Mouse (Mus musculus): Measurements from ENCODE around the gene Agmat. TPM values are rescaled to one million over a fixed set of nuclear protein-coding genes. Genes with fewer than 3 reads are reported as not detected.

The Agmat gene
- 0.20 TPM in 1 of 2 replicates, not detected in the other for polyA plus RNA-seq (2014; fragmentation: Nextera tagmentation; extraction: Ambion mirVana)

DNA sequence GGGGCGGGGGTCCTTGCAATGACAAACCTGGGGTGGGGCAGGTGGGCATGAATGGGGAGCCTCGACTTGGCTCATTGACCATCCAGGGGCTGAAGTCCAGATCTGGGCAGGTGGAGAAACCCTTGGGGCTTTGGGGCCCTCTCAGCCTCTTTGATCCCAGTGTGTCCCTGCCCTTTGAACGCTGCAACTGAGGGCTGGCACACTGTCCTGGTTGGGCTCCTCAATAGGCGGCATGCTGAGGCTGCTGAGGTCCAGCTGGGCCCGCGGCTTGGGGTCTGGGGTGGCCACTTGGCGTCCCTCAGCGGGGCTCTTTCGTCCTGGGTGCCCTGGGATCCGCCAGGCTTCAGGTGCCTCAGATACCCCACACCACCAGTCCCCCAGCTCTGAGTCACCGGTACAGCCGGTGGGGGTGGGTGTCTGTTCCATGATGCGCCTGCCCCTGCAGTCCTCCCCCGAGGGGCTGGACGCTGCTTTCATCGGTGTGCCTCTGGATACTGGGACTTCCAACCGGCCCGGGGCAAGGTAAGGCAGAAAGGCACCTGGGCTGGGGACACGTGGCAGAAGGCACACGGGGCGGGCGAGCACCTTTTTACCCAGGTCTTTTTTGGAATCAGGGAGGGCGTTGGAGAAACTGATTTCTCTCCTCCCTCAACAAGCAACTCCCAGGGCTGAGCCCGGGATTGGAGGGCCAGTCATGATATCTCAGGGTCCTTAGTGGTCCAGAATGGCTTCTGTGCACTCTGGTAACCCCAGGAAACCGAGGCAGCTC is at the start of gene Agmat:
Agmat (plus strand) TSS at position 95 of the 769 bp plus-strand sequence.
- no peak for DNase-seq (ENCODE audit: low spot score)
- no peaks in the 10 kb centered on the region for H3K9me3 ChIP-seq (replicated peaks; ENCODE audit: control insufficient read depth, low read length)
- H3K4me1 ChIP-seq (ENCODE audit: control insufficient read depth, insufficient read depth, low read length) = no peaks in the 10 kb centered on the region
- WGBS = 24% methylated on average over 25 of the region's 25 CpGs
- H3K4me2 ChIP-seq (ENCODE audit: low read depth, low read length) = no peak within 1 kb of the TSS
- no peaks in the 10 kb centered on the region for H3K36me3 ChIP-seq (replicated peaks; ENCODE audit: control insufficient read depth, insufficient read depth, low read depth, low read length)
- ATAC-seq (replicated peaks; ENCODE audit: insufficient number of reproducible peaks, low FRiP score, low TSS enrichment, low read depth) = no peak
- no peak within 1 kb of the TSS for H3K27ac ChIP-seq (replicated peaks; ENCODE audit: low read depth, low read length)
- no peak within 1 kb of the TSS for H3K4me3 ChIP-seq (ENCODE audit: low read depth, low read length)
- H3K27me3 ChIP-seq (ENCODE audit: control insufficient read depth, insufficient read depth, low read length) = no peaks in the 10 kb centered on the region
- H3K9ac ChIP-seq (replicated peaks; ENCODE audit: low read length) = no peak within 1 kb of the TSS

DNA sequence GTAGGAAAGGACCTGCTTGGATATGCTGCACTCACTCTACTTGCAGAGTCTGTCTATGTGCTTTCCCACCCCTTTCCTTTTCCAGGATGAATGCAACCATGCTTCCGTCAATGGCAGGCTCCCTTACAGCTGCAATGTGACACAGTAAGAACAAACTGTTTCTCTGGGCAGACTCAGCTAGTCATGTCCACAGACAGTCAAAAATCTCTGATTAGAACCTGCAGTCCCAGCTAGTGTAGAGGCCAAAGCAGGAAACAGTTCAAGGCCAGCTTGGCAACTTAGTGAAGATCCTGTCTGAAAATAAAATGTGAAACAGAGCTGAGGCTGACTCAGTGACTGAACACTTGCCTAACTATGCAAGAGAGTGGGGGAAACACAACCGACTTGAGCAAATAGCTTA is 41.8 kb upstream of the Agmat start:
- H3K27ac ChIP-seq (replicated peaks; ENCODE audit: low read depth, low read length) = no peak overlapping the region
- H3K4me3 ChIP-seq (ENCODE audit: low read depth, low read length) = no peak overlapping the region
- no peak for ATAC-seq (replicated peaks; ENCODE audit: insufficient number of reproducible peaks, low FRiP score, low TSS enrichment, low read depth)
- H3K36me3 ChIP-seq (replicated peaks; ENCODE audit: control insufficient read depth, insufficient read depth, low read depth, low read length) = peaks cover 2% of the 10 kb centered on the region; the same call in 1 of the 2 replicates
- H3K27me3 ChIP-seq (ENCODE audit: control insufficient read depth, insufficient read depth, low read length) = no peaks in the 10 kb centered on the region
- no peak overlapping the region for H3K9ac ChIP-seq (replicated peaks; ENCODE audit: low read length)
- no peak overlapping the region for H3K4me2 ChIP-seq (ENCODE audit: low read depth, low read length)
- WGBS = 86% methylated on average over 2 of the region's 2 CpGs
- no peaks in the 10 kb centered on the region for H3K4me1 ChIP-seq (ENCODE audit: control insufficient read depth, insufficient read depth, low read length)
- H3K9me3 ChIP-seq (replicated peaks; ENCODE audit: control insufficient read depth, low read length) = no peaks in the 10 kb centered on the region
- DNase-seq (ENCODE audit: low spot score) = no peak

DNA sequence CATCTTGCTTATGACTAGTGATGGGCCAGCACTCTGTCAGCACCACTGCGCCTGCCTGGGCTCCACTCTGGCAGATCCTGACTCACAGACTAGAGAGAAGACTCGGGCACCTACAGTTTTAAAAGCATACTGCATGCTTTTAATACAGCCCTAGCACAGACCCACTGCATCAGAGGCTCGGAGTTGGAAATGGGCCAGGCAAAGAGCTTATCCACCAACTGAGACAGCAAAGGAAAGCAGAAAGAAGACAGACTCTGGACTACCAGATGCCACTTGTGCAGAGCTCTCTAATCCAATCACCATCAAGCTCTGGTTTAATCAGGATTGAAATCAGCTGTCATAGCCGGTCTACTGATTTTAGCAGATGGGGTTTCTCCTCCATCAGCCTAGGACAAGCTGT is 41.1 kb upstream of the Agmat start:
- DNase-seq (ENCODE audit: low spot score) (no peak), ATAC-seq (replicated peaks; ENCODE audit: insufficient number of reproducible peaks, low FRiP score, low TSS enrichment, low read depth) (no peak)
- H3K4me1 ChIP-seq (ENCODE audit: control insufficient read depth, insufficient read depth, low read length) = no peaks in the 10 kb centered on the region
- H3K36me3 ChIP-seq (replicated peaks; ENCODE audit: control insufficient read depth, insufficient read depth, low read depth, low read length) = peaks cover 2% of the 10 kb centered on the region; the same call in 1 of the 2 replicates
- no peaks in the 10 kb centered on the region for H3K27me3 ChIP-seq (ENCODE audit: control insufficient read depth, insufficient read depth, low read length)
- H3K9me3 ChIP-seq (replicated peaks; ENCODE audit: control insufficient read depth, low read length) = no peaks in the 10 kb centered on the region
- WGBS = 85% methylated on average over 4 of the region's 4 CpGs
- no peak overlapping the region for H3K27ac ChIP-seq (replicated peaks; ENCODE audit: low read depth, low read length)
- H3K4me2 ChIP-seq (ENCODE audit: low read depth, low read length) = no peak overlapping the region
- H3K9ac ChIP-seq (replicated peaks; ENCODE audit: low read length) = no peak overlapping the region
- no peak overlapping the region for H3K4me3 ChIP-seq (ENCODE audit: low read depth, low read length)

DNA sequence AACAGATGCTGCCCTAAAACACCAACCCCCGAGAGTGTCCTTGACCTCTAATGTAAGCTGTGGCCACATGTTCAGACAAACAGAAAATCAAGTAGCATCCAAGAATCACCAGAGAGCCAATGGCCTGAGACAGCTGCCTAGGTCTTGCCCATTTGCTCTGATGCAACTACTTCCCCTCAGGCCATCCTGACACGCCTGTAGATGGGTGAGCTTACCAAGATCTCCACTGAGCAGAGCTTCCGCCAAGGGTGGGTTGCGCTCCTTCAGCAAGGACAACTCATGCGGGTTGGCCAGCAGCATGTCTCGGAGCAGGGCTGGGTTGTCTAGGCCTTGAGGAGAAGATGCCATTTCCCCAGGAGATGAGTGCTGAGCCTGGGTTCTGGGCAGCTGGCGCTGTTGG is 38.5 kb upstream of the Agmat start:
- Histone ChIP-seq H3K27me3 (ENCODE audit: control insufficient read depth, insufficient read depth, low read length) (no peaks in the 10 kb centered on the region), H3K4me1 (ENCODE audit: control insufficient read depth, insufficient read depth, low read length) (no peaks in the 10 kb centered on the region), H3K9ac (replicated peaks; ENCODE audit: low read length) (no peak overlapping the region), H3K36me3 (replicated peaks; ENCODE audit: control insufficient read depth, insufficient read depth, low read depth, low read length) (peaks cover 9% of the 10 kb centered on the region; the same call in 1 of the 2 replicates), H3K9me3 (replicated peaks; ENCODE audit: control insufficient read depth, low read length) (no peaks in the 10 kb centered on the region), H3K4me3 (ENCODE audit: low read depth, low read length) (no peak overlapping the region), H3K27ac (replicated peaks; ENCODE audit: low read depth, low read length) (no peak overlapping the region), H3K4me2 (ENCODE audit: low read depth, low read length) (no peak overlapping the region)
- ATAC-seq (replicated peaks; ENCODE audit: insufficient number of reproducible peaks, low FRiP score, low TSS enrichment, low read depth) = no peak
- 88% methylated on average over 7 of the region's 7 CpGs for WGBS
- no peak for DNase-seq (ENCODE audit: low spot score)

DNA sequence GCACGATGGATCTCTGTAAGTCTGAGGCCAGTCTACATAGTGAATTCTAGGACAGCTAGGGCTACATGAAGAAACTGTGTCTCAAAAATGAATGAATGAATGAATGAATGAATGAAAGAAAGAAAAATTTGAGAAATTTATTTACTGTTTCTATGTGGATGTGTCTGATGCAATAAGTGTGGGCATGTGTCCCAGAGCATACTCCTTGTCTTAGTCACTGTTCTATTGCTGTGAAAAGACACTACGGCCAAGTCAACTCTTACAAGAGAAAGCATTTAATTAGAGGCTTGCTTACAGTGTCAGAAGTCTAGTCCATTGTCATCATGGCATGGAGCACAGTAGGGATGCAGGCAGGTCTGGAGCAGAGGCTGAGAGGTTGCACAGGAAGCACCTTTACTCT is 37.5 kb upstream of the Agmat start:
- Histone ChIP-seq H3K36me3 (replicated peaks; ENCODE audit: control insufficient read depth, insufficient read depth, low read depth, low read length) (peaks cover 10% of the 10 kb centered on the region; the same call in 1 of the 2 replicates), H3K4me2 (ENCODE audit: low read depth, low read length) (no peak overlapping the region), H3K4me3 (ENCODE audit: low read depth, low read length) (no peak overlapping the region), H3K27me3 (ENCODE audit: control insufficient read depth, insufficient read depth, low read length) (no peaks in the 10 kb centered on the region), H3K9ac (replicated peaks; ENCODE audit: low read length) (no peak overlapping the region), H3K27ac (replicated peaks; ENCODE audit: low read depth, low read length) (no peak overlapping the region), H3K4me1 (ENCODE audit: control insufficient read depth, insufficient read depth, low read length) (no peaks in the 10 kb centered on the region), H3K9me3 (replicated peaks; ENCODE audit: control insufficient read depth, low read length) (no peaks in the 10 kb centered on the region)
- WGBS = 96% methylated on average over 2 of the region's 2 CpGs
- DNase-seq (ENCODE audit: low spot score) (no peak), ATAC-seq (replicated peaks; ENCODE audit: insufficient number of reproducible peaks, low FRiP score, low TSS enrichment, low read depth) (no peak)

DNA sequence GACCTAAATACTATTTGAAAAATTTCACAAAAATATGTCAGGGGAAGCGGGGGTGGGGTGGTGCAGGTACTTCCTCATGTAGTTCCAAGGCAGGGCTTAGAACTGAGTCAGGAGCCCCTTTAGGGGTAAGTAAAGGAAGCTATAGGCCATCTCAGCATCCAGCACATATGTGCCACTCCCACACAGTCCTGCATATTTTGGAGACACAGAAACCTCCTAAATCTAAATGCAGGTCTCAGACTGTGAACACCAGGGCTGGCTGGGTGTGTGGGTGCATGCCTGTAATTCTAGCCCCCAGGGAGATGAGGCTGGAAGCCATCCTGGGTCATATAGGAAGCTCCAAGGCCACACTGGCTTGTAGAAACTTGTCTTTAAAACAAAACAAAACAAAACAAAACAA is 35.2 kb upstream of the Agmat start:
- DNase-seq (ENCODE audit: low spot score) (no peak), ATAC-seq (replicated peaks; ENCODE audit: insufficient number of reproducible peaks, low FRiP score, low TSS enrichment, low read depth) (no peak)
- no peak overlapping the region for H3K27ac ChIP-seq (replicated peaks; ENCODE audit: low read depth, low read length)
- no peak overlapping the region for H3K4me2 ChIP-seq (ENCODE audit: low read depth, low read length)
- no peaks in the 10 kb centered on the region for H3K27me3 ChIP-seq (ENCODE audit: control insufficient read depth, insufficient read depth, low read length)
- H3K9me3 ChIP-seq (replicated peaks; ENCODE audit: control insufficient read depth, low read length) = no peaks in the 10 kb centered on the region
- no peak overlapping the region for H3K9ac ChIP-seq (replicated peaks; ENCODE audit: low read length)
- no peak overlapping the region for H3K4me3 ChIP-seq (ENCODE audit: low read depth, low read length)
- 96% methylated on average over 1 of the region's 1 CpGs for WGBS
- H3K36me3 ChIP-seq (replicated peaks; ENCODE audit: control insufficient read depth, insufficient read depth, low read depth, low read length) = peaks cover 9% of the 10 kb centered on the region; the same call in 1 of the 2 replicates
- peaks cover 3% of the 10 kb centered on the region; the same call in 1 of the 2 replicates for H3K4me1 ChIP-seq (ENCODE audit: control insufficient read depth, insufficient read depth, low read length)

DNA sequence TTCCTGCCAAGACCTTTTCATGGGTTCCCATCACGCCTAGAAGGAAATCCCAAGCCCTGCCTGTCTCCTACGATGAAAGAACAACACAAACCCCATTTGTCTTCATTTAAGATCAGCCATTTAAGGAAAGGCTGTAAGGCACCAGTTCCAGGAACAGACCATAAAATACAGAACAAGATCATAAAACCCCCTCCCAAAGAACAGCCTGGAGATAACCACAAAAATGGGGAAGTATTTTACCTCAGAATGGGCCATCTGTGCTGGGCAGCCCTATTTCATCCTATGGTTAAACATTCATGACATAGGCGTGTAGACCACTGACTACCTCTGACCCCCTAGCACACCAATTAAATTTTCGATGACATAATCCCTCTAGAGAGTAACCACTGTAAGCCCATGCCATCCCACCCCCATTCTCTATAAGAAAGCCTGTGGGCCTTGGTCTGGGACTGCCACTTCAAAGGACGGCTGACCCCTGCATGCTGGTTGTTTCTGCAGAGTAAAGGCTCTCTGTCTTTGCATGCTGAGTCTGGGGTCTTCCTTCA is 32.8 kb upstream of the Agmat start:
- Histone ChIP-seq H3K9ac (replicated peaks; ENCODE audit: low read length) (no peak overlapping the region), H3K9me3 (replicated peaks; ENCODE audit: control insufficient read depth, low read length) (no peaks in the 10 kb centered on the region), H3K27me3 (ENCODE audit: control insufficient read depth, insufficient read depth, low read length) (no peaks in the 10 kb centered on the region), H3K27ac (replicated peaks; ENCODE audit: low read depth, low read length) (no peak overlapping the region), H3K4me2 (ENCODE audit: low read depth, low read length) (no peak overlapping the region), H3K4me3 (ENCODE audit: low read depth, low read length) (no peak overlapping the region), H3K36me3 (replicated peaks; ENCODE audit: control insufficient read depth, insufficient read depth, low read depth, low read length) (peaks cover 8% of the 10 kb centered on the region; the same call in 1 of the 2 replicates), H3K4me1 (ENCODE audit: control insufficient read depth, insufficient read depth, low read length) (peaks cover 3% of the 10 kb centered on the region; the same call in 1 of the 2 replicates)
- DNase-seq (ENCODE audit: low spot score) = no peak
- 85% methylated on average over 5 of the region's 5 CpGs for WGBS
- ATAC-seq (replicated peaks; ENCODE audit: insufficient number of reproducible peaks, low FRiP score, low TSS enrichment, low read depth) = no peak

DNA sequence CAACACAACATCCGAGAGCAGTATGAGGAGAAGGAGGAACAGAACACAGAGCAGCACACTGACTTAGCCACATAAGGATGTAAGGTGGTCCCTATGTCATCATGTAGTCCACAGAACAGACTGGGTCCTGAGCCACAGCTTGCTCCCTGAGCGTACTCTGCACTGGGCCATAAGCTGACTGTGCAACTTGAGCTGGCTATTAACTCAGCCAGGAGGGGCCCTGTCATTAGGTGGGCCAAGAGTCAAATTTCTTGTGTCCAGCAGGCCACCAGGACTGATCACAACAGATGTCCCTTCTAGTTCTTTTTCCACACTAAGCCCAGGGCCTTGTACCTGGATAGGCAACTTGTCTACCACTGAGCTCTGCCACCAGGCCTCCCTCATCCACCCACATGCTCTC is 31.4 kb upstream of the Agmat start:
- WGBS = 30% methylated on average over 2 of the region's 2 CpGs
- no peak overlapping the region for H3K4me2 ChIP-seq (ENCODE audit: low read depth, low read length)
- no peak overlapping the region for H3K4me3 ChIP-seq (ENCODE audit: low read depth, low read length)
- no peaks in the 10 kb centered on the region for H3K27me3 ChIP-seq (ENCODE audit: control insufficient read depth, insufficient read depth, low read length)
- H3K36me3 ChIP-seq (replicated peaks; ENCODE audit: control insufficient read depth, insufficient read depth, low read depth, low read length) = peaks cover 8% of the 10 kb centered on the region; the same call in 1 of the 2 replicates
- peaks cover 3% of the 10 kb centered on the region; the same call in 1 of the 2 replicates for H3K4me1 ChIP-seq (ENCODE audit: control insufficient read depth, insufficient read depth, low read length)
- DNase-seq (ENCODE audit: low spot score) = no peak
- H3K9ac ChIP-seq (replicated peaks; ENCODE audit: low read length) = no peak overlapping the region
- H3K9me3 ChIP-seq (replicated peaks; ENCODE audit: control insufficient read depth, low read length) = no peaks in the 10 kb centered on the region
- ATAC-seq (replicated peaks; ENCODE audit: insufficient number of reproducible peaks, low FRiP score, low TSS enrichment, low read depth) = 0 out of 2 replicates have a peak, but pooled peaks have one; percentile 73
- no peak overlapping the region for H3K27ac ChIP-seq (replicated peaks; ENCODE audit: low read depth, low read length)
